Mouse (Mus musculus) gastrocnemius, adult 18-20 months (tissue): ENCODE measurements around the gene Cyp2c38. TPM values are rescaled to one million over a fixed set of nuclear protein-coding genes. Genes with fewer than 3 reads are reported as not detected.
"Not testable (repeated sequence)": the region's sequence is repeated elsewhere in the genome, so short reads cannot be mapped to it uniquely, and the experiment has no call there.

Experiments used
- DNase-seq: peaks from one replicate; pipeline ENCODE4 v3.0.0; 2021; ENCODE audit warnings: low spot score
- long read RNA-seq, 2 experiments: library from polyadenylated mRNA; stranded (forward); transcript quantifications; one replicate each; pipeline ENCODE4 v2.0.0; 2021
- total RNA-seq, 2 experiments: library from RNA; stranded (reverse); gene quantifications; 2 replicates each; pipeline ENCODE4 v1.2.3; 2021

Cyp2c38 gene
- total RNA-seq, result not detected
- long read RNA-seq, experiment 1, result 0 reads
- long read RNA-seq, experiment 2, result 0 reads

DNA sequence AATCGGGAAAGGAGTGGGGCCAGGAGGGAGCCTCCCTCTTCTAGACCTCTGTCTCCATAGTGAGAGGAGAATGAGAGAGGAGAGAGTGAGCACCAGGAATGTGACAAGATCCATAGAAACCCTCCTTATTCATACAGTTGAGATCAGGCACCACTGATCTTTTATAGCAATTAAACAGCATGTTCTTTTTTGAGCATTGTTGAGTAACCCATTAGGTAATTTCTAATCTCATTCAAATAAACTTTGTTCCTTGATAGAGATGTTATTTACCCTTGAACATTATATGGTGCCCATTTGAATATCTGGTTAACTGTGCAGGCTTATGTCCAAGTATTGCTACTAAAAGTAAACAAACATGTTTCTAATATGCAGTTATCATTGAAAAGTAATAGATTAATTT is at the start of gene Cyp2c38:
TSS of gene Cyp2c38 (minus strand) at position 135 of the 400 bp plus-strand sequence.
- DNase-seq, result no peak

DNA sequence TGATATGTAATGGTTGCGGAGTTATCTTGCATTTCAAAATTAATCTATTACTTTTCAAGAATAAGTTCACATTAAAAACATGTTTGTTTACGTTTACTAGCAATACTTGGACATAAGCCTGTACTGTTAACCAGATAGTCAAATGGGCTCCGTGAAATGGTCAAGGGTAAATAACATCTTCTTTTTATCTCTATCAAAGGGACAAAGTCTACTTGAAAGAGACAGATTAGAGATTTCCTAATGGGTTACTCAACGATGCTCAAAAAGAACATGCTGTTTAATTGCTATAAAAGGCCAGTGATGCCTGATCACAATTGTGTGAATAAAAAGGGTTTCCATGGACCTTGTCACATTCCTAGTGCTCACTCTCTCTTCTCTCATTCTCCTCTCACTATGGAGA is 47.7 kb upstream of the Cyp2c38 start, which contains the start of gene Cyp2c39:
TSS of gene Cyp2c39 (plus strand) at position 329 of the 400 bp plus-strand sequence.
- DNase-seq, result no peak

DNA sequence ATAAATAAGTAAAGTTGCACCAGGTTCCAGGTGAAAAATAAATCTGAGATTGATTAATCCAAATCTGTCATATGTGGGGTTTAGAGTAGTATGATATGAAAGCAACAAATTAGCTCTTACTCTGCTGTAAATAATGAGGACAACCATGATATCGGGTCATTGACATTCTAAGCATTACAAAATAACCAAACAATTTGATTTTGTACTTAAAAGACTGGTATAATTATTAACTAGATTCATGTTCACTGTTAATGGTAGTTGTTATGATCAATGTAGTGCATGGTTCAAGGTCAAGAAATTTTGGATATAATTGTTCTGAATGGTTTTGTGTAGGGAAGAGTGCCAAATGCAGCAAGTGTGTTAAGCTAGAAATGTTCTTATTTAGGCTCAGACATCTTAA is 46.7 kb upstream of the Cyp2c38 start:
- no peak for DNase-seq

DNA sequence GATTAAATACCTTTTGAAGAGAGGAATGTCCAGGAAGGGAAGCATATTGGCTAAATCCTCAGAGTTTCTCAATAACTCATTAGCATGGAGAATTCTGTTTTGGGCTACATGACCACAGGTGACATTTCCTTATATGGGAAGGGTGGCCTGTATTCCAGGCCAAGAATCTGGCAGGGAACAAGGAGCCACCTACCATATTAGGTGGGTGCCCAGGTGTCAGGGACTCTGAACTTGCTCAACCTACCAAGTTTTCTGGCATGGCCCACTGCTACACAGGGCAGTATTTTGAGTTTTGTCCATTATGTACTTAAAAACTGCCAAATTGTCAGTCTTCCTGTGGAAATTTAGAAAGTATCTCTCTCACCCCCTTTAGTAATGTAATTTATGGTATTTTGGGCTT is 43.5 kb upstream of the Cyp2c38 start:
- no peak for DNase-seq

DNA sequence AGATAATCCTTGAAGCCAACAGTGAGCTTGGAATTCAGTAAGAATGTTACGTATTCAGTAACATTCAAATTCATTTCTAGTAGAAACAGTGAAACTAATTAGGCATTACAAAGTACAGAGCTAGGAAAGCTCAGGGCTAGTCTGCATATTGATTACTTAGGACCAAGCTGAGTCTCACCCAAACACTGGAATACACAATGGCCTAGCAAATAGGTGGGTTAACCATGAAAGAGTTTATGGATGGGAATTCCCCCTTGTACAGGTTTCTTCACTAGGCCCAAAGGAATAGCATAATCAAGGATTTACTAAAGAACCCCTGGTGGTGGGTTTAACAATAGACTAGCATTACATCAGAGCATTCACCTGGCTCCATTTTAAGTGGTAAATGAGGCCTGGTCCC is 21.1 kb upstream of the Cyp2c38 start:
- DNase-seq, result not testable (repeated sequence)

DNA sequence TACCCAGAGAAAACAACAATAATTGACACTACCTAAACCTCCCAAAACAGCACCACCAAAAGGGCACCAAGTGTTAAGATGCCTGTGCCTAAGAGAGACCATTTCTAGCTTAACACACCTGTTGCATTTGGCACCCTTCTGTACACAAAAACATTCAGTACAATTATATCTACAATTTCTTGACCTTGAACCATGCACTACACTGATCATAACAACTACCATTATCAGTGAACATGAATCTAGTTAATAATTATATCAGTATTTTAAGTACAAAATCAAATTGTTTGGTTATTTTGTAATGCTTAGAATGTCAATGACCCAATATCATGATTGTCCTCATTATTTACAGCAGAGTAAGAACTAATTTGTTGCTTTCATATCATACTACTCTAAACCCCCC is 1.0 kb upstream of the Cyp2c38 start:
- no peak for DNase-seq

Other genes starting within 250 kb of the Cyp2c38 start
- gene Cyp2c29, start 193.7 kb downstream of the Cyp2c38 start, total RNA-seq, result under 1 TPM in 1 of 2 experiments, not detected in 1; 0.64 TPM
- not detected for gene Cyp2c39, start 47.8 kb upstream of the Cyp2c38 start, total RNA-seq
- gene Cyp2c67, start 186.0 kb upstream of the Cyp2c38 start, total RNA-seq, result not detected